ENCODE assay signal across 17 mouse cellular contexts in the genomic region with DNA sequence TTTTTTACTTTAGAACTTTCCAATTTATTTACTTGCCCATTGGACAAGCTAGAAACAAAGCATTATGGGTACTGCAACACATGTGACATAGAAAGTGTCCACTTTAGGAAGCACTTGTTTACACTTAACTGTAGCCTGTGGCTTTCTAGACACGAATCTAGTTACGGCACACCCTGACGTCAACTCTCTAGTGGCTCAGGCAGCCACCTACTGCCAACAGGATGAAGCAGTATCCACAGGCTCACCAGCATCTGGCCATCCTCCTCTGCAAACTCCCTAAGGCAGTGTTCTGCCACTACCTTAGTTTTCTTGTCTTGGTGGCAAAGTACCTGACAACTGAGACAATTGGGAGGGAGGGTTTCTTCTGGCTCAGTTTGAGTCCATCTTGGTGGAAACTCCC. TPM values are rescaled to one million over a fixed set of nuclear protein-coding genes. Genes with fewer than 3 reads are reported as not detected.
"Had no signal": no experiment of that assay in that cellular context is flagged by ENCODE, and none has a peak within 500 bp of the region (broad histone marks: within the 10 kb centered on the region; RNA-seq: fewer than 3 reads in every experiment).

No protein-coding gene starts in this region.

- H3K27me3 ChIP-seq: limb, embryonic 15.5 days; liver, embryonic 12.5 days; midbrain, embryonic 13.5 days; neural tube, embryonic 13.5 days; stomach, embryonic 15.5 days had no signal

- DNase-seq: kidney, postnatal 36 days; lung, embryonic 14.5 days; lung, postnatal 10 days; retina, postnatal 1 day; right cerebral cortex, postnatal 4 days; spleen, adult 18-20 months; thymus, adult 18-20 months had no signal

- H3K27ac ChIP-seq: limb, embryonic 15.5 days; liver, embryonic 12.5 days; midbrain, embryonic 13.5 days; neural tube, embryonic 13.5 days had no signal

- H3K4me2 ChIP-seq: limb, embryonic 15.5 days; liver, embryonic 12.5 days; lung, embryonic 14.5 days; midbrain, embryonic 13.5 days; neural tube, embryonic 13.5 days; stomach, embryonic 15.5 days had no signal

- H3K9me3 ChIP-seq: limb, embryonic 15.5 days; liver, embryonic 12.5 days; midbrain, embryonic 13.5 days; neural tube, embryonic 13.5 days; stomach, embryonic 15.5 days had no signal

- ATAC-seq: intestine, embryonic 16.5 days; liver, embryonic 12.5 days; midbrain, embryonic 13.5 days had no signal

- H3K4me3 ChIP-seq: limb, embryonic 15.5 days; liver, embryonic 12.5 days; midbrain, embryonic 13.5 days; myocyte; neural tube, embryonic 13.5 days; stomach, embryonic 15.5 days had no signal

- H3K36me3 ChIP-seq: stomach, embryonic 15.5 days had no signal

- H3K9ac ChIP-seq: limb, embryonic 15.5 days; liver, embryonic 12.5 days; lung, embryonic 14.5 days; midbrain, embryonic 13.5 days; neural tube, embryonic 13.5 days; stomach, embryonic 15.5 days had no signal

RNA-seq across cellular contexts. Expression of a gene that starts 32.7 kb away (rescaled TPM):
- total RNA-seq: layer of hippocampus, adult 18-20 months; left cerebral cortex, postnatal 25 days; megakaryocyte progenitor cell, adult 5-6 weeks had no signal
